Mouse (Mus musculus) left cerebral cortex, postnatal 10 days (tissue): ENCODE results near the gene Atxn2. TPM values are rescaled to one million over a fixed set of nuclear protein-coding genes. Genes with fewer than 3 reads are reported as not detected.
A peak's percentile ranks its signal among the peaks of the same experiment; 100 is the strongest.

ENCODE experiments used
- microRNA-seq: library from miRNA; unstranded; fragments of <30 nt; microRNA quantifications from one replicate; pipeline ENCODE4 v1.2.0, GENCODE M21; 2022
- total RNA-seq, 2 experiments: library from RNA; stranded (reverse); gene quantifications; 2 replicates each; pipeline ENCODE4 v1.2.3; 2021

The Atxn2 gene
- total RNA-seq, 2 experiments from 2014 or later = 264 to 274 TPM

Small RNA genes lying within 50 kb of the gene (microRNA-seq; reads per million reads assigned to microRNA genes)
- 7.2 reads per million, percentile 25 among the genes with 10 or more reads in this experiment for gene Mir7031

Other genes starting within 250 kb of the Atxn2 start
- gene Adam1b, start 207.9 kb upstream of the Atxn2 start, total RNA-seq = not detected
- 1 to 10 TPM; 8.1 to 8.2 TPM for gene Adam1a, start 165.9 kb upstream of the Atxn2 start, total RNA-seq
- gene Gm42878, start 165.9 kb upstream of the Atxn2 start, total RNA-seq = not detected
- gene Mapkapk5, start 165.4 kb upstream of the Atxn2 start, total RNA-seq = 10 to 100 TPM; 78.6 to 79.8 TPM
- 10 to 100 TPM; 71.5 to 72.7 TPM for gene Aldh2, start 117.5 kb upstream of the Atxn2 start, total RNA-seq
- gene Acad12, start 92.4 kb upstream of the Atxn2 start, total RNA-seq = 1 to 10 TPM; 4.0 to 5.4 TPM
- gene Acad10, start 50.8 kb upstream of the Atxn2 start, total RNA-seq = 1 to 10 TPM; 2.2 to 2.5 TPM
- gene Brap, start 50.8 kb upstream of the Atxn2 start, total RNA-seq = 10 to 100 TPM; 50.4 to 51.8 TPM
- gene Sh2b3, start 126.3 kb downstream of the Atxn2 start, total RNA-seq = 10 to 100 TPM; 17.1 to 17.3 TPM
- gene Pheta1, start 137.6 kb downstream of the Atxn2 start, total RNA-seq = 10 to 100 TPM; 11.4 to 12.4 TPM